Mouse (Mus musculus) cerebellum, adult 2 months (tissue): ENCODE data around the gene Camkmt. TPM values are rescaled to one million over a fixed set of nuclear protein-coding genes. Genes with fewer than 3 reads are reported as not detected.

Experiments used
- DNase-seq, 2 experiments: peaks; one replicate each; pipeline ENCODE4 v3.0.0; 2021
- H3K27ac ChIP-seq: fragments of 200-500 bp; 2 replicates; pipeline ENCODE4 v1.5.1; 2012; ENCODE audit warnings: low read length, control low read depth, inconsistent platforms; ENCODE audit not compliant: insufficient read depth
- H3K27me3 ChIP-seq: fragments of 200-500 bp; 2 replicates; pipeline ENCODE4 v1.6.1; 2012; ENCODE audit warnings: inconsistent platforms, mild to moderate bottlenecking, low read length, moderate library complexity; ENCODE audit not compliant: control insufficient read depth, insufficient read depth
- H3K4me1 ChIP-seq: fragments of 200-500 bp; 2 replicates; pipeline ENCODE4 v1.6.1; 2011; ENCODE audit warnings: low read length; ENCODE audit not compliant: control insufficient read depth, insufficient read depth
- H3K4me3 ChIP-seq: fragments of 200-500 bp; replicated peaks from 2 replicates; pipeline ENCODE3; 2011; ENCODE audit warnings: mild to moderate bottlenecking, low read depth, low read length, control low read depth; ENCODE audit not compliant: insufficient read depth
- CTCF ChIP-seq: fragments of 200-500 bp; IDR thresholded peaks from 2 replicates; pipeline ENCODE4 v1.5.1; 2011; ENCODE audit warnings: low read depth, mild to moderate bottlenecking, control low read depth, low read length, moderate library complexity, borderline replicate concordance; ENCODE audit not compliant: insufficient read depth
- POLR2A ChIP-seq: fragments of 200-500 bp; IDR thresholded peaks from 2 replicates; pipeline ENCODE4 v1.6.1; 2011; ENCODE audit warnings: low read length, control low read depth, borderline replicate concordance; ENCODE audit not compliant: insufficient read depth
- WGBS: fragments of 180-500 bp; shearing (Covaris S2); methylation state at CpG from one replicate; pipeline ENCODE4 v1.1.7; 2018; 5-methylcytosine and 5-hydroxymethylcytosine counted together
- polyA plus RNA-seq: library from polyadenylated mRNA; depleted of rRNA; stranded (reverse); fragments of >200 nt; gene quantifications from 2 replicates; pipeline ENCODE4 v1.2.3, GENCODE M21; 2012

The Camkmt gene
- polyA plus RNA-seq, 1 experiment: 6.6 TPM

GRCm38 (mm10) chr17:85138393-85138792 lies 48.0 kb downstream of the Camkmt start:
- H3K4me1 ChIP-seq: no peaks in the 10 kb centered on the region
- DNase-seq: no peak
- no peak overlapping the region for H3K27ac ChIP-seq
- H3K4me3 ChIP-seq: no peak overlapping the region
- TF ChIP-seq POLR2A: no peak
- TF ChIP-seq CTCF: no peak
- 90% methylated on average over 1 of the region's 1 CpGs for WGBS
- H3K27me3 ChIP-seq: no peaks in the 10 kb centered on the region

DNA sequence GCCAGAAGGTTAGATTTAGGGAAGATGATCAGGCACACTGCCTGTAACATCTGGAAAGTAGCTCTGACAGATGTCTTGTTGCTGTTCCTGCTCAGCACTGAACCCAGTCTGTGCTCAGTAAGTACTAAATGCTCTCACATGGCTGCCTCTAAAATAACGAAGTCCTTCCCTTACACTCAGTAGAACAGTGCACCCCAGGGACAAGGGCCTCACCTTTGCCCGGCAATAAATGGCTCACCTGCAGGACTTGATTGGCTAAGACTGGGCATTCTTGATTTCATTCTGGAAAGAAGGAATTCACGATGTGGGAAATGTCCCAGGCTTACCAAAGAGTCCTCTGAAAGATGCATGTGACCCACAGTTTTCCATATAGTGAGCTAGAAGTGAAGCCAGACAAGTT lies 51.3 kb downstream of the Camkmt start:
- no peaks in the 10 kb centered on the region for H3K4me1 ChIP-seq
- H3K4me3 ChIP-seq: no peak overlapping the region
- no peak for DNase-seq
- H3K27ac ChIP-seq: no peak overlapping the region
- WGBS: 86% methylated on average over 3 of the region's 3 CpGs
- H3K27me3 ChIP-seq: no peaks in the 10 kb centered on the region
- TF ChIP-seq CTCF: no peak
- no peak for TF ChIP-seq POLR2A

- Histone ChIP-seq H3K4me1 (no peaks in the 10 kb centered on the region), H3K27me3 (no peaks in the 10 kb centered on the region), H3K27ac (no peak overlapping the region), H3K4me3 (no peak overlapping the region)
- WGBS: 47% methylated on average over 5 of the region's 5 CpGs
- DNase-seq: no peak
- TF ChIP-seq CTCF (no peak), POLR2A (no peak)
These were observed 52.3 kb downstream of the Camkmt start for GRCm38 (mm10) chr17:85142495-85143111.

DNA sequence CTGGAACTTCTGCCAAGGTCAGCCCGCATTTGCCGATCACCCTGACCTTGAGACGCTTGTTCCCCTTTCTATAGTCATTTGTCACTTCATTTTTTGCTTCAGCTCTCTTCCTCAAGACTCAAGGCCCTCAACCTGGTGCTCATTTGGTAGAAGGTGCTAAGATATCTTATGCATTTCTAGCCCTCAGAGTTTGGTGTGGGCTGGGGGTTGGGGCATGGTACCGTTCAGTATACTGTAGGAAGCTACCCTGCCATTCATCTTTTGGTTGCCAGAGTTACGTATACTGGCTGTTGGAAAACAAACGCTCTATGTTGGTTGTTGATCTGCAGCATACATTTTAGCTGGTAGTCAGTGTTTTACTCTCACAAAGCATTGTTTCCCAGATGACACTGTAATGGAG lies 53.8 kb downstream of the Camkmt start:
- 84% methylated on average over 6 of the region's 6 CpGs for WGBS
- no peak for DNase-seq
- Histone ChIP-seq H3K4me1 (no peaks in the 10 kb centered on the region), H3K27ac (no peak overlapping the region), H3K27me3 (no peaks in the 10 kb centered on the region), H3K4me3 (no peak overlapping the region)
- no peak for TF ChIP-seq POLR2A
- TF ChIP-seq CTCF: no peak

DNA sequence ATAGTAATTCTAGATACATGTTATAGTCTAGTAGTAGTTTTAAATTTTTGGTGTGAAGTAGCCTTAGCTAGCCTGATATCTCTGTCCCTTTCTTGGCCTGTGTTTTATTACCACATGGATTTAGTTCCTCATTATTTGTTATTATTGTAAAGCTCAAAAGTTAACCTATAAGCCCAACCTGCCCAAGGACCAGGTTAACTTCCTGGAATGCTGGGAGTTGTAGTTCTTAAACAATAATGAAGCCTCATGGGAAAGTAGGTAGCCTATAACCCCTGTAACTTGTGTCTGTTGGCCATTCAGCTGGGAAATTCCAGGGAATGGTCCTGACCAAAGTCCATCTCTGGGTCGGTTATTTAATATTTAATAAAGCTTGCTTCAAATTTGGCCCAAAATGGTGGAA lies 58.0 kb downstream of the Camkmt start:
- H3K4me3 ChIP-seq: no peak overlapping the region
- no peaks in the 10 kb centered on the region for H3K4me1 ChIP-seq
- H3K27ac ChIP-seq: no peak overlapping the region
- WGBS: 97% methylated on average over 1 of the region's 1 CpGs
- no peak for TF ChIP-seq POLR2A
- TF ChIP-seq CTCF: no peak
- no peaks in the 10 kb centered on the region for H3K27me3 ChIP-seq
- no peak for DNase-seq

DNA sequence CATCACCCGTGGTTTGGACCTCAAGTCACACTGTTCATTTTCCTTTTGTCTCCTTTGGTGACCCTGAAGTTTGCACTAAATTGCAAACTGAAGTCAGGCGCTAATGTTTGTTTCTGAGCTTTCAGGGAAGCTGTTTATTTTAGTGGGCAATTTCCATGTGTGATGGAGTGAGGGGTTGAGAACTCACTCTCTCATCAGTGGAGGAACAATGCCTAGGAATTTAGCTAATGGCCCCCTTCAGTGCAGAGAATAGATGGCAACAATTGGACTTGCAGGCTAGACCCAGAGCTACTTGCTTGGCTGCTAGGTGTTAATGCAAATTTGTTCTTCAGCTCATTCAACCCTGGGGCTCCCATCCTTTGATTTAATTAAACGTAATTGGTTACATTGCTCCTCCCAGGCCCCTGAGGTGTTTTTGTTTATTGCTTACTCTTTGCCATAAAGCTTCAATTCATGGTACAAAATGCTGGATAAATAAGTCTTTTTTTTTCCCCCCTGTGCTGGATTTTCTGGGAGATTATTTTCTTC lies 58.9 kb downstream of the Camkmt start:
- WGBS: 34% methylated on average over 3 of the region's 3 CpGs
- no peak for DNase-seq
- TF ChIP-seq CTCF: no peak
- Histone ChIP-seq H3K27ac (no peak overlapping the region), H3K4me3 (no peak overlapping the region), H3K27me3 (no peaks in the 10 kb centered on the region), H3K4me1 (no peaks in the 10 kb centered on the region)

- no peak for DNase-seq
- 68% methylated on average over 8 of the region's 8 CpGs for WGBS
- H3K4me1 ChIP-seq: no peaks in the 10 kb centered on the region
- H3K27ac ChIP-seq: no peak overlapping the region
- no peak overlapping the region for H3K4me3 ChIP-seq
- H3K27me3 ChIP-seq: no peaks in the 10 kb centered on the region
- TF ChIP-seq CTCF (no peak), POLR2A (no peak)
These were observed 60.9 kb downstream of the Camkmt start for GRCm38 (mm10) chr17:85151264-85151663.

DNA sequence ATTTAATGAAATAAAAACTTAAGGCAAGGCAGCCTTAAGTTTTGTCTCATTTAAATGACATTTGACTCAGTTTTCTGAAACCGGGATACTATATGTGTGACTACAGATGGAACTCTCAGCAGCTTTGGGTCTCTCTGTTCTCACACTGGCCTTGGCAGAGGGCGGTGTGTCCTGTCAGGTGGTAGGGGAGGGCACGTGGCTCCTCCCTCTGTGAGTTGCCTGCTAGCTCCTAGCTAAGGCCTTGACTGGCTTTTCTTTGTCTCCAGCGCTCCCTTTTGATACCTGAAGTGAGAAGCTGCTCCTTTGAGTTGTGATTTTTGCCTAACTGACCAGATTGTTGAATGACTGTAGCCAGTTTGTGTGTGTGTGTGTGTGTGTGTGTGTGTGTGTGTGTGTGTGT lies 67.8 kb downstream of the Camkmt start:
- TF ChIP-seq POLR2A (no peak), CTCF (no peak)
- WGBS: 68% methylated on average over 4 of the region's 4 CpGs
- Histone ChIP-seq H3K4me1 (no peaks in the 10 kb centered on the region), H3K4me3 (no peak overlapping the region), H3K27ac (no peak overlapping the region), H3K27me3 (no peaks in the 10 kb centered on the region)
- no peak for DNase-seq

DNA sequence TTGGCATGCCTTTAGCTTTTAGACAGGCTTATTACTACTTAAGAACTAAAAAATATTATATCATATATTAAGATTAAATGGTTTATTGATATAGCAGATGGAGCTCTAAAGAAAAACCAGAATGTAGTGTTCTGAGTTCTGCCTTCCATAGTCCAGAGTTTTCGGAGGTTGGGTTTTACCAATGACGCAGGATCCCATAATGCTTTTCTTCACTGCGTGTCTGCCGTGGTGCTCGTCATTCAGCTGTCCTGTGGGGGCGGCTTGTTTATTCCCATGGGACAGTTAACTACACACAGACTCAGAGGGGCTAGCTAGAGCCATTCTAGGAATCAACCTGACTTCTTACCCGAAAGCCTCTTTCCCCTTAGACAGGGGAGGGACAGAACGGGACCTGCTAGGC lies 69.2 kb downstream of the Camkmt start:
- no peaks in the 10 kb centered on the region for H3K4me1 ChIP-seq
- H3K4me3 ChIP-seq: no peak overlapping the region
- no peaks in the 10 kb centered on the region for H3K27me3 ChIP-seq
- DNase-seq: no peak
- H3K27ac ChIP-seq: no peak overlapping the region
- TF ChIP-seq POLR2A (no peak), CTCF (no peak)
- 83% methylated on average over 8 of the region's 8 CpGs for WGBS
